Mouse (Mus musculus) thymus, adult 2 months (tissue): Measurements from ENCODE around the gene Kiss1r.

Source experiments
- CTCF ChIP-seq: fragments of 200-500 bp; IDR thresholded peaks from 2 replicates; pipeline ENCODE4 v1.5.1; 2012; ENCODE audit warnings: mild to moderate bottlenecking, control low read depth, low read length, moderate library complexity, borderline replicate concordance; ENCODE audit not compliant: control insufficient read depth, poor library complexity, insufficient read depth; ENCODE audit errors: extremely low read depth
- POLR2A ChIP-seq: fragments of 200-500 bp; IDR thresholded peaks from 2 replicates; pipeline ENCODE4 v1.6.1; 2012; ENCODE audit warnings: mild to moderate bottlenecking, low read length, control low read depth, moderate library complexity; ENCODE audit not compliant: control insufficient read depth, poor library complexity, insufficient read depth; ENCODE audit errors: extremely low read depth

DNA sequence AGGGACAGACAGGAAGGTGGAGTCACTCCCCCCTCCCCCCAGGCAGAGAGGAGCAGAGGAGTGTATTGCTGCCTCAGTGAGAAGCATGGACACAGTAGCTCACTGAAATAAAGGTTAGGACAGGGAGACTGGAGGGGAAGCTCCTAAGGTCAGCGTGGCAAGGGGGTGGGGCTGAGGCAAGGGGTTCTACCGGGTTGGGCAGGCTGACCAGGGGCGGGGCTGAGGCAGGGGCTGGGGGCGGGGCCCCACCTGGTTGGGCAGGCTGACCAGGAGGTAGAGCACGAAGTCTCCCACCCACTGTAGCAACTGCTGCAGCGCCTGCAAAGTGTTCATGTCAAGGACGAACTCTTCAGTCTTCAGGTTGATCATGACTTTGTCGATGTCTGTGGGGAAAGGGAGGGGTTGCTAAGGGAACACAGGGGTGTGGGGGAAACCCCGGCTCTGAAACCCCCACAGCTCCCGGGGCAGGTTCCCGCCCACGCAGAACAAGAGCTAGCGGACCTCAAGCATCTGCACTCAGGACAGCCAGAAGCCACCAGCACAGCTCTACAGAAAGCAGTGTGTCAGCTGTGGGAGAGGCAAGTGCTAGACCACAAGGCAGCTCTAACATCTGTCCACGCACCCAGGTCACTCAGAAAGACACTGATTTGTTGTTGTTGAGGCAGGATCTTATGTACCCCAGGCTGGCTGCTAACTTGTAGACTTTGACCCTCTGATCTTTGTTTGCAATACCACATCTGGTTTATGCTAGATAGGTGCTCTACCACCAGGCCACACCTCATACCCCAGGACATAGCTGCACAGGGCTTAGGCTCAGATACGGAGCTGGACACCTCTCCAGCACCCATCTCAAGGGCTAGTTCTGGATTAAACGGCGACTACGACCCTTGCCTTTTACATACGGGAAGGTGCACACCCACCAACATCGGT, 19.2 kb upstream of the Kiss1r start:
- TF ChIP-seq CTCF, result no peak
- no peak for TF ChIP-seq POLR2A
